Mouse (Mus musculus) lung, postnatal 4 days (tissue): ENCODE measurements at regions not wholly inside any gene's neighbourhood (a gene's known extent, or its start where the extent isn't known, plus 50 kb on each side); places are given as distances from the start of the nearest gene placed in this dataset.

Experiments
- DNase-seq, 2 experiments: peaks; one replicate each; pipeline ENCODE4 v3.0.0; 2021

- no peak for DNase-seq
Measured at GRCm38 (mm10) chr1:64343268-64343667, 189.2 kb upstream of the Creb1 start.

GRCm38 (mm10) chr1:64341596-64341995, 190.8 kb upstream of the Creb1 start:
- DNase-seq, result peak in 1 of 2 experiments; percentile 29

DNA sequence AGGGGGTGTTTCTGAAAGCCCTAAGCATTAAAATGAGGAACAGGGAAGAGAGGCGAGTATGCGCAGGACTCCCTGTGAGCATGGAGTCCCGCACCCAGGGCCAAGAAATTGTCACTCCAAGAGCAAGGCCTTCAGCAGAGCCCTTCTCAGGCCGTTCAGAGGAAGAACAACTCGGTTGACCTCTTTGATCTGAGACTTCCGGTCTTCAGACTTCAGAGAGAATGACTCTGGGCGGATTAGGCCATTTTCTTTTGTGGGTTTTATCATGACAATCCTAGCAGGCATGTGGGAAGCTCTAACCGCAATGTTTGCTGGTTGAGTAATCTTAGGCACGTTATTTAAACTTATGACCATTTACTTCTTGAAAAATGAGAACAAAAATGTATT, 193.9 kb upstream of the Creb1 start:
- peak in 1 of 2 experiments; percentile 12 for DNase-seq

- DNase-seq, result no peak
Measured at GRCm38 (mm10) chr1:64337619-64338574, 194.5 kb upstream of the Creb1 start.

- DNase-seq, result no peak
Measured at GRCm38 (mm10) chr1:64331566-64331965, 200.9 kb upstream of the Creb1 start.

DNA sequence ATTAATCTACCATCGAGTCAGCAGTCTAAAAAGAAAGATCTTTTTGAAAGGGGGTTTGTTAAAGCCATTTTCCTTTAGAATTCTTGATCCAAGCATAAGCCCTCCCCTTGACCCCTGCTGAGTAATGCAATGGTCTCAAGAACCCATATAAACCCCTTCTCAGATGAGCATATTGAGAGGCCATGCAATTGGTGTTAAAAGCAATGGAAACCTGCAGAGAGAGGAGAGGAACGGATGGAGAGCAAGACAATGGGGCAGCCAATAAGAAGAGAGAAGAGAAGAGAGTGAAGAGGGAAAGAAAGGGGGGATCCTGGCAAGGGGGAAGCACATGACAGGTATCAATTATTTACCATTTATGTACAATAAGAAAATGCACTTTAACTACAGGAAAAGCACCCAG, 201.7 kb upstream of the Creb1 start:
- no peak for DNase-seq

DNA sequence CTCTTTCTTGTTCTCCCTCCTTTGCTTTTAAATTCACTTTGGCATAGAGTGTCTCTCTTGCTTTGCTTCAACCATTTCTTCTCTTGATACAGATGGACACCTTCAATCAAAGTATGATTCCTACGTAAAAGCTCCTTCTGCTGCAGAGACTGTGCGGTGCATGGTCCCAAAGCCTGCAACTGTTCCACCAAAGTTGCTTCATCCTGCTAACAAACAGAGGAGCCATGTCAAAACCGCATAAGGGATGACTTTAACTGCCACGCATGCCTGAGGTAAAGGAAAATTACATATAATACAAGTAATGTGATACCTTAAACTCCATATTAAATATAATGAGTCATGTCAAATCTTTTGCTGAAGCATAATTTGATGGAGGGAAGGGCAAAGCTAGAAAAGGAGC, 200.1 kb upstream of the Klf7 start:
- DNase-seq, result no peak

DNA sequence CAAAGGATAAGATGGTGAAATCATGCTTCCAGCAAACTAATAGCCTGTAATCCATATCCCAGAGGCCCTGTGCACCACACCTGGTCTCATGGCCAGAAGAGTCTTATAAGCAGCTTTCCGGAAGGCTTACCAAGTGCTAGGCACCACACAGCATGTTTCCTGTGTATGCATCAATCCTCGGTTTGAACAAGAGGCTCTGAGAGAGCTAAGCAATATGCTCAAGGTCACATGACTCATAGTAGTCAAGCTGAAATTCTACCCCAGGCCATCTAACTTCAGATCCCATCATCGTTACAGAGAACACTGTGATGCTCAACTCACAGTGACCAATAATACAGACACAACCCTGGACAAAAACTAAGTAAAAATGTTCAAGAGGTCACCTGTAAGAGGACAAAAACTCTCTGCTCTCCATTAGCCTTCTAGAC, 197.1 kb upstream of the Klf7 start:
- no peak for DNase-seq

GRCm38 (mm10) chr1:64318440-64319154, 196.5 kb upstream of the Klf7 start:
- no peak for DNase-seq

DNA sequence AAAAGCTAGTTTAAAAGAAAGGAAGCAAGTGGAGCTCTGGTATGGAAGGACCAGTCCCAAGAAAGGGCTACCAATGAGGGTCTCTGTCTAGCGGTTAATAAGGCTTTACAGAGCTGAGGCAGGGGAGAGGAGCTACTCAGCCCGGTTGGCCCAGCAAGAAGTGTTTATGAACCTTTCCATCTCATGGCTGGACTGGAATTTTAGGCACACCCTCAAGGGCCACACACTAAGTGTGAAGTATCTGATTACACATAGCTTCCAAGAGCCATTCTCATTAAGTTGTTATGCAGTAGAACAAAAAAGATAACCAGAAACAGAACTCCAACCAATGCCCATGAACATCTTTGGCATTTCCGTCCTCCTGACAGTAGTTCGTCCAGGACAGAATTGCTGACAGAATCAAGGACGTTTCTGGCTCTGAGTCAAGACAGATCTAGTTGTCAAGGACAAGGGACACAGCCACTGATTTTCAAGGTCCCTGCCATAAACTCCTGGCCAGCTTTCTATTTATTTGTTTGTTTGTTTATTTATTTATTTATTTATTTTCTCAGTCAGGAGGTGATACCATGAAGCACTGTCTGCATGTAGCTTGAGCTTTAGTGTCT, 195.1 kb upstream of the Klf7 start:
- no peak for DNase-seq

GRCm38 (mm10) chr1:64311371-64311770, 189.3 kb upstream of the Klf7 start:
- no peak for DNase-seq

- DNase-seq, result no peak
Measured at GRCm38 (mm10) chr1:64308560-64308959, 186.5 kb upstream of the Klf7 start.

GRCm38 (mm10) chr1:64308088-64308487, 186.0 kb upstream of the Klf7 start:
- DNase-seq, result no peak

GRCm38 (mm10) chr1:64305427-64306213, 183.5 kb upstream of the Klf7 start:
- peak; percentile 66 to 83 for DNase-seq

GRCm38 (mm10) chr1:64302833-64303358, 180.8 kb upstream of the Klf7 start:
- peak; percentile 65 to 68 for DNase-seq

DNA sequence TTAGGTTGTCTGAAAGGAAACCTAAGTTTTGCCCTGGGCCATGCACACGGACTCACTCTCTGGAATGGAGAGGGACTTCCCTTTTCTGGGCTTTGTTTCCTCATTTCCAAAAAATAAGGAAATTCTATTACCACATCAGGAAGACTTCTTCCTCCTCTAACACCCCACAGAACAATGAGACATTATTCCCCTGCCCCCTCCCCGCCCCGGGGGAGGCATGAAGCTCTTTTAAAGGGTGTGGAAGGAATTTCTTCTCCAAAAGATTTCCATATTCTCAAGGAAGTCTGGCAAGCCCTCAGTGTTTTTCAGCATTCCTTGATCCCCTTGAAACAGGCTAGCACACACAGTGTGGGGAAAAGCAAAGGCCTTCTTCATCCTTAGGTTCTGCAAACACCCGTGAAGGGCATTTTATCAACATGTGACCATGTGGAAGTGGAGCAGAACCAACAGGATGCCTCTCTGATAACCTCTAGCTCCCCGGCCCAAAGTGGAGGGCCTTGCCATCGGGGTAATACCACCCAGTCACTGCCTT, 179.5 kb upstream of the Klf7 start:
- DNase-seq, result peak; percentile 54 to 56

- no peak for DNase-seq
Measured at GRCm38 (mm10) chr1:64300951-64301529, 179.0 kb upstream of the Klf7 start.

DNA sequence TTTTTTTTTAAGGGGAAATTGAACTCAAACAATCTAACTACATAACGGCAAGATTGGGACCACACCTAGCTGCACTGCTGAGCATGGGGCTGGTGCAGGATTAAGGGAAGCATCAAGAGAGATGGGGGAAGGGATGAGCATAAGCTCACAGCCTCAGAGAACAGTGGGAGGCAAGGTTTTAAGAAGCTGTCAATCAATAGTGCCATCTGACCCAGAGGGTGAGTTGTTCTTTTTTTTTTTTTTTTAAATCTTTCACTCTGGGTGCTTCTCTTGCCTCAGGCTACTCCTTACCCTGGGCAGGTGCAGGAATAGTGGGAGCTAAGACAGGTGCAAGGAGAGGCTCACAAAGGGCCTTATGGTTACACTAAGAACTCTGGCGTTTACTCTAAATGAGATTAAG, 176.9 kb upstream of the Klf7 start:
- DNase-seq, result no peak

GRCm38 (mm10) chr1:64298188-64298587, 176.1 kb upstream of the Klf7 start:
- DNase-seq, result no peak

DNA sequence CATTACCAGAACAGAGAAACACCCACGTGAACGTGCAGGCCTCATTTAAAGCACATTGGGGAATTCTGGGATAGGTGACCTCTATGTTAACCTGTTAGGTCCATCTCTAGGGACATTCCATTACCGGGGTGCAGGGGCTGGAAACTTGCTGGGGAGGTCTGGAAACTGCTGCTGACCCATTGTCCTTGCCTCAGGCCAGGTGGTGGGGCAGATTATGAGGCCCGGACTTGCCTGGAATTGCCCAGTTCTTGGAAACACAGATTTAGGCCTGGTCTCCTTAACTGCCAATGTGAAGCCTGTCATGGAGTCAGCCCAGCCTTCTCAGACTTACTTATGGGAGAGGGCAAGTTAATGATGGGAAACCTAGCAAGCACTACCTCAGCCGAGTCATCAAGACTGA, 175.3 kb upstream of the Klf7 start:
- DNase-seq, result no peak

DNA sequence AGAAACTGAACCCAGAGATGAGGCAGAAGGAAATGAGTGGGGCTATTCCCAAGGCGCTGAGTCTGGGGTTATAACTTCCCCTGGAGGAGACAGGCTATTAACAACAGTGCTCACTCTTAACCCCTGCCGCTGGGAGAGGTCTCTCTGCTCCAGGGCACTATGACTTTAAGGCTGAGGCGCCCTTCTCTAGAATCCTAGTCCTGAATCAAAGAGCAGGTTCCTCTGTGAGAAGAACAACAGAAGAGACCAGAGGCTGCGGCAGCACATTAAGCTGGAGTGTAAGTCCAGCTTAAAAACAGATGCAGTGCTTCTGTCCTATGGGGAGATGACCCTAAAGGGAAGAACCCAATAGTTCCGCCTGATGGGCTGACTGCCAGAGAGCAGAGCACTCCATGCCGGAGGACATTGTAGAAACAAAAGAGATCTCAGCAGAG, 173.4 kb upstream of the Klf7 start:
- peak in 1 of 2 experiments; percentile 24 for DNase-seq

- DNase-seq, result no peak
Measured at GRCm38 (mm10) chr1:64295051-64295450, 173.0 kb upstream of the Klf7 start.
